Mouse (Mus musculus) cerebellum, adult 11-12 months (tissue): ENCODE data around the gene Cdc27.
A peak's percentile ranks its signal among the peaks of the same experiment; 100 is the strongest.
"Not testable (repeated sequence)": the region's sequence is repeated elsewhere in the genome, so short reads cannot be mapped to it uniquely, and the experiment has no call there.

Experiments used
- DNase-seq: peaks from one replicate; pipeline ENCODE4 v3.0.0; 2022

Cdc27 gene

GRCm38 (mm10) chr11:104568326-104568725 lies 17.9 kb upstream of the Cdc27 start:
- no peak for DNase-seq

GRCm38 (mm10) chr11:104567736-104568135 lies 17.3 kb upstream of the Cdc27 start:
- DNase-seq = no peak

DNA sequence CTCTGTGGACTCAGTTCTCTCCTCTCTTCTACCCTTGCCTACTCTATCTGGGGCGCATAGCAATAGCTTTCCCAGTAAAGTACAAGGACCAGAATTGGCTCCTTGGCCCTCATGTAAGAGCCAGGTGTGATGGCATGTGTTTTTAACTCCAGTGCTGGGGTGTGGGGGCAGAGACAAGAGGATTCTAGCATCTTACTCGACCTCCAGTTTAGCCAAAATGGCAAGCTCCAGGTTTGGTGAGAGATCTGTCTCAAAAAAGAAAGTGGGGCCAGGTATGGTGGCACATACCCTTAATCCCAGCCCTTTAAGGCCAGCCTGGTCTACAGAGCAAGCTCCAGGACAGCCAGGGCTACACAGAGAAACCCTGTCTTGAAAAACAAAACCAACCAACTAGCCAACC lies 16.4 kb upstream of the Cdc27 start:
- DNase-seq = no peak

DNA sequence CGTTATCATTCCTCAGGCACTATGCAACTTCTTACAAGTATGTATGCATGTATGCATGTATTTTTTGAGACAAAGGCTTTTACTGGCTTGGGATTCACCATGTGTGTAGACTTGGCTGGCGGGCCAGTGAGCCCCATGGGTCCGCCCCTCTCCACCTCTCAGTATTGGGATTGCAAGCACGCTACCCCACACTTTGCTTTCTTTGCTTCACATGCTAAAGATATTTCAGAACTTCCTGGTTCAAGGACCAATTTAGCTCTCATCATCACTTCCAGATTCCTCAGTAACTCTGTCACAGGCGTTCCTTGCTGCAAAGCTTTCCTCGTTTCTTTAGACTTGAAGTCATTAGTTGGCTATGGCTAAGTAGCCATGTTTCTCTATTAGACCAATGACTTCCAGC lies 15.7 kb upstream of the Cdc27 start:
- DNase-seq = no peak

DNA sequence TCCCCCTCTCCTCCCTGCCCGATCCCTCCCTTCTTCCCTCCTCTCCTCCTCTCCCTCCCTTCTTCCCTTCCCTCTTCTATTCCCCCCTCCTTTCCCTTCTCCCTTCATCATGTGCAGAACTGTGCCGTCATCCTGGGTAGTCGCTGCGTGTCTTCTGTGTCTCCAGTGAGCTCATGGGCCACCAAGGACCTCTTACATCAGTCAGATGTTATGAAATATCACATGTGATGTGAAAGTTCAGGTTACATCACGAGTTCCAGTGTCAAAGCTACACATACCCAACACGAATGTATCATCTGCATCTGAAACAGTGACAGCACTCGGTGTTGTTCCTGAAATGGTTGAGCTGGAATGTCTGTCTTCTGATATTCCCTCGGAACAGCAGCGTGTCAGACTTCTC lies 14.8 kb upstream of the Cdc27 start:
- DNase-seq = no peak

DNA sequence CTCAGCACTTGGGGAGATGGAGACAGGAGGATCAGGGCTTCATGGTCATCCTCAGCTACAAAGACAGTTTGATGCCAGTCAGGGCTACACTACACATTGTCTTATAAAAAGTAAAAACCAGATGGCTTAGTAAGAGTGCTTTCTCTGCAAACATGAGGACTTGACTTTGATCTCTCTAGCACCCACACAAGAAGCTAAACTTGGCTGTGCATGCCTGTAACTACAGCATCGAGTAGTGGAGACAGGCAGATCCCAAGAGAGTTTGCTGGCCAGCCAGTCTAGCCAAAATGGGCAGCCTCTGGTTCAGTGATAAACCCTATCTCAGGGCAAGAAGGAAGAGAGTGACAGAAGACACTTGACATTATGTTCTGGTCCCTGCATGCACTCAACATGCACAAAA lies 13.1 kb upstream of the Cdc27 start:
- no peak for DNase-seq

DNA sequence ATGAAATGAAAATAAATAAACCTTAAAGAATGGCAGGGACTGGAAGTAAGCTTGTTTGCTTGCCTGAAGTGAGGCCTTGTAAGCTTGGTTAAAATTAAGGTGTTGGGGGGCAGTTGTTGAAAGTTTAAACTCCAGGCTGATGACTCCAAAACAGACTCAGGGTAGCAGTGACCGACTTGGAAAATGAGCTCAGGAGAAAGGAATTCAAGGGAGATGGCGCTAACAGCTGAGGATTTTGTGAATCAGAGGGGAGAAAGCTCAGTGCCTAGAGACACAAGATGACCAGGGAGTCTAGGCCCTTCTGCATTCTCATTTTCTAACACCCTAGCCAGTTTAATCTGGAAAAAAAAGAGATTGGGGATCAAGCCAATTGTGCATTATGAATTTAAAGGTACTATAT lies 10.6 kb upstream of the Cdc27 start:
- DNase-seq = no peak

DNA sequence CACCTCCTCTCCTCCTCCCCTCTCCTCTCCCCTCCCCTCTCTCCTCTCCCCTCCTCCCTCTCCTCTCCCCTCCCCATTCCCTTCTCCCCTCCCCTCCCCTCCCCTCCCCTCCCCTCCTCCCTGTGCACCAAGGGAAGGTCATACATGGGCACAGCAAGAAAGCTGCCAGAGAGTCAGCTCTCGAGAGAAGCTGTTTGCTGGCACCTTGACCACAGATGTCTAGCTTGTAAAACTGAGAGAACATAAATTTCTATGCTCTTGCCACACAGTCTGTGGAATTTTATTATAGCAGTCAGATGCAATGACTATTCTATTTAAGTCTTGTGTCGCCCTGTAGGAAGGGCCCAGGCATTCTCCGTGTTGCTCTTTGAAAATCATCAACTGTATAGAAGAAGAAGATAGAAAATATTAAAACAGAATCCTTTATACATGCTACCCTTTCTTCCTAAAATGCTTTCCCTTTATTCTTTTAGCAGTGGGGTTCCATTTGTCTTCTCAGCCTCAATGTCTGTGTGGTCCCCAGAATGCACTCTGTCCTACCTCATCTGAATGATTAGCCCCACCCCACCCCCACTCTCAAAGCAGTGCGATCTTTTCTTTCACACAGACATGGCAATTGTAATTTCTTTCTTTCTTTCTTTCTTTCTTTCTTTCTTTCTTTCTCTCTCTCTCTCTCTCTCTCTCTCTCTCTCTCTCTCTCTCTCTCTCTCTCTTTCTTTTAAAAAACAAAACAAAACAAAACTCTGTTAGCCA lies 8.4 kb upstream of the Cdc27 start:
- DNase-seq = no peak

- no peak for DNase-seq
Observed at GRCm38 (mm10) chr11:104558065-104558464, 7.6 kb upstream of the Cdc27 start.

GRCm38 (mm10) chr11:104549438-104550405 lies 698 bp downstream of the Cdc27 start:
- no peak for DNase-seq

DNA sequence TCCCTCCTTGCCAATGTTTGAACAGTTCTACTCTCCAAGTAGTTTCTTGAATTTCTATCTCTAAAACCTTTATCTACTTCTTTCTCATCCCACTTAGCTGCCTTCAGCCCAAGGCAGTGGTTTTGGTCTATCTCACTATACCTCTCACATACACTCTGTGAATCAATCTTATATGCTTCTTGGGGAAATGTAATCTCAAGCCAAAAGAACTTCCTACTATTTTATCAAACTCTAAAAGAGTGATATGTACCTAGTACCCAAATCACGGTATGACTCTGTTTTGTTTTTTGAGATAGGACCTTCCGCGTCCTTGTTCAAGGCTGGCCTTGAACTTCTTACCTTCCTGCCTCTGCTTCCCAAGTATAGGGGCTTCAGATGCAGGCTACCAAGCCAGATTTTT lies 2.9 kb downstream of the Cdc27 start:
- no peak for DNase-seq

- no peak for DNase-seq
Observed at GRCm38 (mm10) chr11:104544507-104544906, 5.9 kb downstream of the Cdc27 start.

DNA sequence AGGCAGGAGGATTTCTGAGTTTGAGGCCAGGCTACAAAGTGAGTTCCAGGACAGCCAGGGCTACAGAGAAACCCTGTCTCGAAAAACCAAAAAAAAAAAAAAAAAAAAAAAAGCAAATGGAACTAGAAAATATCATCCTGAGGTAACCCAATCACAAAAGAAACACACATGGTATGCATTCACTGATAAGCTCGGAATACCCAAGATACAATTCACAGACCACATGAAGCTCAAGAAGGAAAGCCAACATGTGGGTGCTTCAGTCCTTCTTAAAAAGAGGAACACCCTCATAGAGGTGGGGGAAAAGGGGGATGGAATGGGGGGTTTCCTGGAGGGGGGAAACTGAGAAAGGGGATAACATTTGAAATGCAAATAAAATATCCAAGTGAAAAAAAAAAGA lies 7.1 kb downstream of the Cdc27 start:
- not testable (repeated sequence) for DNase-seq

- no peak for DNase-seq
Observed at GRCm38 (mm10) chr11:104539811-104540210, 10.6 kb downstream of the Cdc27 start.

GRCm38 (mm10) chr11:104537945-104538555 lies 12.4 kb downstream of the Cdc27 start:
- DNase-seq = no peak

DNA sequence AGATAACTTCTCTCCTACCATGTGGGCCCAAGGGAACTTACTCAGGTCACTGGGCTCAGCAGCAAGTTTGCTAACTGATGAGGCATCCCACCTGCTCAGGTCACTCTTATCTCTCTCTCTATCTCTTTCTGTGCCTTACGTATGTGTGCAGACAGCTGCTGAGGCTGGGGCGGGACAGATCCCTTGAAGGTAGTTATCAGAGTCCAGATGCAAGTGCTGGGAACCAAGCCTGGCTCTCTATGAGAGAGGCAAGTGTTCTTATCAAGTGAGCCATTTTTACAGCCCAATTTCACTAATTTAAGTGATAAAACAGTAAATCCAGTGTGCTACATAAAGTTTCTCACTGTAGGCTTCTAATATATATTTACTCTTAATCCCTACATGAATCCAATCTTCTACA lies 13.6 kb downstream of the Cdc27 start:
- no peak for DNase-seq

GRCm38 (mm10) chr11:104525935-104526334 lies 24.5 kb downstream of the Cdc27 start:
- no peak for DNase-seq

DNA sequence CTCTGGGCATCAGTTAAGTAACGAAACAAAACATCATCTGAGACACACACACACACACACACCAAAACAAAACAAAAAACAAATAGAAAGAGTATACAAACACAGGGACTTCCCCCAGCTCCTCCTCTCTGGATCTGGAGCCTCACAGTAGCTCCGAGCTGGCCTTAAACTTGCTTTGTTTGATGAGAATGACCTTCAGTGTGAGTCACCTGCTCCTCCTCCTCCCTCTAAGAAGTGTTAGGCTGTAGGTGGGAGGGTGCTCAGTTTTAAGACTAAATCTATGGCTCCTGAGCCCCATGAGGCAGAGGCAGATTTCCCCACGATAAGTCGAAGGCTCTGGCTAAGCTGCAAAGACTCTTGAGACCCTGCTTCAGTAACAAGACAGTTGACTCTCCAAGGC lies 38.0 kb downstream of the Cdc27 start:
- DNase-seq = no peak

GRCm38 (mm10) chr11:104510606-104511005 lies 39.8 kb downstream of the Cdc27 start:
- DNase-seq = no peak

DNA sequence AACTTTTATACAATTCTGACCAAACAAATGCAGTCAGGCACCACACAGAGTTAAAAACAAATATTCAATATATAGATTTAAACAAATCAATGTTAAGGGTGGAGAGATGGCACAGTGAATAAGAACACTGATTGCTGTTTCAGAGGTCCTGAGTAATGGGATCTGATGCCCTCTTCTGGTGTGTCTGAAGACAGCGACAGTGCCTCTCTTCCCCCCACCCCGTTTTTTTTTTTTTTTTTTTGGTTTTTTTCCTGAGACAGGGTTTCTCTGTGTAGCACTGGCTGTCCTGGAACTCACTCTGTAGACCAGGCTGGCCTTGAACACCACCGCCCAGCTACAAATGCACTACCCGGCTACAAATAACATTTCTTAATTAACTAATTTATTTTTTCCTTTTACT lies 42.0 kb downstream of the Cdc27 start:
- no peak for DNase-seq

DNA sequence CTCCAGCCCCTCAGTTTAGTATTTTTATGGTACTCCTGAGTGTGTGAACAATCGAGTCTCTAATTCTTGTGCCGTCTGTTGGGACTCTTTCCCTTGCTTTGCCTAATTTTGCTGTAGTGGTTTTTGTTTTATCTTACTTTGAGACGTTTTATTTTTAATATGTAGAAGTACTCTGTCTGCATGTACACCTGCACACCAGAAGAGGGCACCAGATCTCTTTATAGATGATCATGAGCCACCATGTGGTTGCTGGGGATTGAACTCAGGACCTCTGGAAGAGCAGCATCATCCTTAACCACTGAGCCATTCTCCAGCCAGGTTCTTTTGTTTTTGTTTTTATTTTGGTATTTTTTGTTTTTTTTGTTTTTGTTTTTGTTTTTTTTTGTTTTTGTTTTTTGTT lies 62.1 kb downstream of the Cdc27 start:
- no peak for DNase-seq

- DNase-seq = no peak
Observed at GRCm38 (mm10) chr11:104481971-104482370, 68.4 kb downstream of the Cdc27 start.

DNA sequence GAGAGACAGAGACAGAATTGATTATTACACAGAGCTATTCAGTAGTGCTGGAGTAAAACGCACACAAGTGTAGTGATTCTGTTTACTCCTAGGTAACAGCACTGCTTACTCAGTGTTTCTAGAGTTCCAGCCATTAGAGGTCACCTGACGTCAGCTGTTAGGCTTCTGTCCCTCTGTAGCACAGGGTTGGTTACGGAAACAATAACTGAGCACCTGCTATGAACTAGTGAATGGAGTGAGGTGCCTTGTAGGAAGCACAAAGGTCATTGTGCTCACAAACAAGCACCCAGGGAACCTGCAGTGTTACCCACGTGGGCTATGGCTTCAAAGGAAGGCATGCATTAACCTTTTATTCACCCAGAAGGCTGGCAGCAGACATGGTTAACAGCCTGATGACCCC lies 70.9 kb downstream of the Cdc27 start:
- no peak for DNase-seq

DNA sequence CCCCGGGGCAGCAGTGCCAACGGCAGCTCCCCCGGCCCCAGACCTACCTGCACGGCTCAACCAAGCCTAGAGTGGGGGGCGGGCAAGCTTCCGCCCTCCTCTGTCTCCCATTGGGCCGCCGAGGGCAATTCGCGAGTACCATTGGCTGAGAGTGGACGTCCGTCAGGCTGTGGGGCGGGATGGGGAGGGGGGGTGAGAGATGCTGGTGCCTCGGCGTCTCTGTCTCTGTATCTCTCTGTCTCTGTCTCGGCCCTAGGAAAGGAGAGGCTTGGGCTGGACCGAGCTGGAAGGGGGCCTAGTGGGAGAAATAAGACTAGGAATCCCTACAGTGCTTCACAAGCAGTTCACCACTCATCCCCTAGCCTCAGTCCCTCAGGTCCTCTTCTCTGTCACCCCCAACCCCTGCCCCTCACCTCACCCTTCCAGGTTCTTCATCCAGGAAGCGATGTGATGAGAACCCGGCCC lies 81.0 kb downstream of the Cdc27 start:
- DNase-seq = peak; percentile 89
